Mouse (Mus musculus) R1 (cell line): Measurements from ENCODE around the gene Lrrc71.

Experiments used
- DNase-seq: peaks from one replicate; pipeline ENCODE4 v3.0.0-alpha.2; 2018; ENCODE audit warnings: low read depth, low spot score

Lrrc71 gene

DNA sequence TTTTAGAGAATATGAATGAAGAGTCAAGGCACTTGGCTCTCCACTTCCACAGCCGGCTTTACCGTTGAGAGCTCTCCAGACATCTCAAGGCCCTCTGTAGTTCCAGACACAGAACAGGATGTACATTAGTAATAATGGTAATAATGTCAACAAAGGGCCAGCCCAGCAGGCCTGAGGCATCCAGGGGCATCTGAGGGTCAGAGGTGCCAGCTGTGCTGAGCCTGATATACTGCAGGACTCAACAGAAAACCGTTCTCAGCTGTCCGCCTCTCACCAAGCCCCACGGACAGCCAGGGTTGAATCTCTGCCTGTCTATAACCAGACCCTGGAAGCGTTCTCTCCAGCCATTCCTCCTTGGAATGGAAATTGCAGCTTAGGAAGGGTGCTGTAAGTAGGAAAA is 23.9 kb downstream of the Lrrc71 start:
- no peak for DNase-seq

DNA sequence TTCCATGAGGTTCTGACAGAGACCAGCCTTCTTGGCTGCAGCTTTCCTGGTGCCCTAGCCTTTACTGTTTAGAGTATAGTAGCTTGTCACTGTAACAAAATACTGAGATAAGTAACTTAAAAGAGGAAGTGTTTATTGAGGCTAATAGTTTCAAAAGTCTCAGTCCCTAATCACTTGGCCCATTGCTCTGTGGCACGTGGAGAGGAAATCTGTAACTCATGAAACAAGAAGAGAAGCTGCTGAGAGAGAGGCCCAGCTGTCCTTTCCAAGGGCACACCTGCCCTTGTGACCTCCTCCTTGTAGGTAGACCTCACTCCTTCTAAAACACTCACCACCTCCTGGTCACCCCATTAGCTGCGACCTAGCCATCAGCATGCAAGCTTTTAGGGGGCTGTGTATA is 29.9 kb downstream of the Lrrc71 start:
- no peak for DNase-seq
